Mouse (Mus musculus): Measurements from ENCODE around the gene Rras. TPM values are rescaled to one million over a fixed set of nuclear protein-coding genes. Genes with fewer than 3 reads are reported as not detected.
A peak's percentile ranks its signal among the peaks of the same experiment; 100 is the strongest.

The Rras gene
- polyA plus RNA-seq, 1 experiment from 2014 or later = 100 TPM

GRCm38 (mm10) chr7:45058607-45059571, 41.1 kb downstream of the Rras start:
- Histone ChIP-seq H3K9ac (ENCODE audit: low read depth, low read length) (no peak overlapping the region), H3K9me3 (ENCODE audit: control insufficient read depth) (no peaks in the 10 kb centered on the region), H3K36me3 (ENCODE audit: control insufficient read depth, insufficient read depth) (peaks cover 7% of the 10 kb centered on the region; the same call in 1 of the 2 replicates), H3K27ac (ENCODE audit: low read depth, low read length) (no peak overlapping the region), H3K4me1 (replicated peaks; ENCODE audit: control insufficient read depth, insufficient read depth, low read length) (no peaks in the 10 kb centered on the region), H3K4me3 (ENCODE audit: low read depth, low read length) (no peak overlapping the region), H3K4me2 (replicated peaks; ENCODE audit: low read depth) (no peak overlapping the region), H3K27me3 (replicated peaks; ENCODE audit: control insufficient read depth, insufficient read depth, low read length) (no peaks in the 10 kb centered on the region)
- no peak for TF ChIP-seq CTCF (IDR thresholded peaks at IDR 0.05; ENCODE audit: low read depth)
- 81% methylated on average over 10 of the region's 10 CpGs for WGBS
- no peak for ATAC-seq

GRCm38 (mm10) chr7:45060632-45061122, 42.9 kb downstream of the Rras start:
- ATAC-seq = no peak
- no peak overlapping the region; the same call in 1 of the 2 replicates for H3K9ac ChIP-seq (ENCODE audit: low read depth, low read length)
- H3K9me3 ChIP-seq (ENCODE audit: control insufficient read depth) = no peaks in the 10 kb centered on the region
- H3K27ac ChIP-seq (ENCODE audit: low read depth, low read length) = no peak overlapping the region; the same call in 1 of the 2 replicates
- H3K36me3 ChIP-seq (ENCODE audit: control insufficient read depth, insufficient read depth) = peaks cover 7% of the 10 kb centered on the region; the same call in 1 of the 2 replicates
- no peak for TF ChIP-seq CTCF (IDR thresholded peaks at IDR 0.05; ENCODE audit: low read depth)
- 61% methylated on average over 6 of the region's 6 CpGs for WGBS
- no peaks in the 10 kb centered on the region for H3K4me1 ChIP-seq (replicated peaks; ENCODE audit: control insufficient read depth, insufficient read depth, low read length)
- H3K4me2 ChIP-seq (replicated peaks; ENCODE audit: low read depth) = peak overlapping the region; percentile 72
- H3K27me3 ChIP-seq (replicated peaks; ENCODE audit: control insufficient read depth, insufficient read depth, low read length) = no peaks in the 10 kb centered on the region
- peak overlapping the region; percentile 84 for H3K4me3 ChIP-seq (ENCODE audit: low read depth, low read length)

DNA sequence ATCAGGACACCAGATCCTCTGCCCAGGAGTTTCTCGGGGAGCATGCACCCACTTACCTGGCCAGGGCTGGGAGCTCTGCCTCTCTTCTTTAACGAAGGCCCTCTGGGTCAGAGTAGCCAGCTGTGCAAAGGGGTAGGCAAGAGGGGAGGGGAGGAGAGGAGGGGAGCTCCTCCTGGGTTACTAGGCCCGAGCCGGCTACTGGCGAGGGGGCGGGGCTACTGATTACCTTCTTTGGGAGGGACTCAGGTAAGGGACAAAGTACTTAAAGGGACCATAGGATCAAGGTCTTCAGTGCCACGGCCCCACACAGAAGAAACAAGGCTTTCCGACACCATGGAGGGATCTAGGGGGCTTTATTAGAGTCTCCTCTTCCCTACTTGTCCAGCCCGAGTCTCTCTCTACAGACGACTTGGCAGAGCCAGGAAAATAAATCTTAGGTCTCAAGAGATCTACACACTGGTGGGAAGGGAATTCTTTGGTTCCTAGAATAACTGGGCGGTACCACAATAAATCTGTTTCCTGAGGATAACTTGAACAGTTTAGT, 43.8 kb downstream of the Rras start:
- 7% methylated on average over 11 of the region's 11 CpGs for WGBS
- Histone ChIP-seq H3K27me3 (replicated peaks; ENCODE audit: control insufficient read depth, insufficient read depth, low read length) (no peaks in the 10 kb centered on the region), H3K4me3 (ENCODE audit: low read depth, low read length) (peak overlapping the region; percentile 84), H3K4me2 (replicated peaks; ENCODE audit: low read depth) (peak overlapping the region; percentile 72), H3K4me1 (replicated peaks; ENCODE audit: control insufficient read depth, insufficient read depth, low read length) (no peaks in the 10 kb centered on the region), H3K9ac (ENCODE audit: low read depth, low read length) (peak overlapping the region; percentile 62), H3K9me3 (ENCODE audit: control insufficient read depth) (no peaks in the 10 kb centered on the region), H3K36me3 (ENCODE audit: control insufficient read depth, insufficient read depth) (peaks cover 7% of the 10 kb centered on the region; the same call in 1 of the 2 replicates), H3K27ac (ENCODE audit: low read depth, low read length) (peak overlapping the region; percentile 94)
- no peak for TF ChIP-seq CTCF (IDR thresholded peaks at IDR 0.05; ENCODE audit: low read depth)
- peak; percentile 60 for ATAC-seq

- under 1% methylated on average over 31 of the region's 31 CpGs for WGBS
- no peaks in the 10 kb centered on the region for H3K27me3 ChIP-seq (replicated peaks; ENCODE audit: control insufficient read depth, insufficient read depth, low read length)
- peak within 1 kb of the TSS; percentile 72 for H3K4me2 ChIP-seq (replicated peaks; ENCODE audit: low read depth)
- H3K9me3 ChIP-seq (ENCODE audit: control insufficient read depth) = no peaks in the 10 kb centered on the region
- ATAC-seq = peak; percentile 86
- H3K36me3 ChIP-seq (ENCODE audit: control insufficient read depth, insufficient read depth) = peaks cover 7% of the 10 kb centered on the region; the same call in 1 of the 2 replicates
- H3K9ac ChIP-seq (ENCODE audit: low read depth, low read length) = peak within 1 kb of the TSS; percentile 62
- H3K4me3 ChIP-seq (ENCODE audit: low read depth, low read length) = peak within 1 kb of the TSS; percentile 84
- no peaks in the 10 kb centered on the region for H3K4me1 ChIP-seq (replicated peaks; ENCODE audit: control insufficient read depth, insufficient read depth, low read length)
- peak within 1 kb of the TSS; percentile 94 for H3K27ac ChIP-seq (ENCODE audit: low read depth, low read length)
- peak; percentile 53 for TF ChIP-seq CTCF (IDR thresholded peaks at IDR 0.05; ENCODE audit: low read depth)
These were observed 44.6 kb downstream of the Rras start, which contains the start of the genes Nosip and Prrg2 for GRCm38 (mm10) chr7:45062239-45062835. Nosip (plus strand) TSS chr7:45062429. Prrg2 (minus strand) TSS chr7:45062677.

DNA sequence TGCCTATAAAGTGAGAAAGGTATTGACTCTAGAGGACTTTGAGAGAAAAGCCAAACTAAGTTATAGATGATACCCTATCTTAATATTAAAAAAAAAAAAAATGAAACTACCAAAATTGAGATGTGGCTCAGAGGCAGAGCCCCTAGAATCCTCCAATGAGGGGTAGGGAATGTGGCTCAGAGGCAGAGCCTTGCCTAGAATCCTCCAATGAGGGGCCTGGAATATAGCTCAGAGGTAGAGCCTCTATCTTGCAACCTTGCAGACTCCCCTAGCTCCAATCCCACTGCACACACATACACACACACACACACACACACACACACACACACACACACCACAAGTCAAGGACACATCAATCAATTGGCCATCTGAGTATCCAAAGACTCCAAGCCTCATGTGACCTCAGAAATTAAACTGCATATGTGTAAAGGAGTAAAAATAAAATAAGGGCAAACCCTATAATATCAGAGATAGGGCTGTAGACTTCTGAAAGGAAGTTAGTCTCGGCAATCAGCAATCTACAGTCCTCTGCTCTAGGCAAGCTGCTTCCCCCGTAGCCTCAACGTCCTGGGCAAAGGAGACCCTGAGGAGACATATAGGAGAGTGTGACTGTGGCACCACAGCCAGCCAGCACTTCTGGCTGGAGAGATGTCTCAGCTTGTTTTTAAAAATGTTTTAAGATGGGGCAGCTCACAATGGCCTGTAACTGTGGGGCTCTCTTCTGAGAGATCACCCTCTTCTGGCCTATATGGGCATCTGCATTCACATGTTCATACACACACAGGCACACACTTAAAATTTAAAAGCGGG, 49.6 kb downstream of the Rras start:
- H3K4me3 ChIP-seq (ENCODE audit: low read depth, low read length) = no peak overlapping the region
- WGBS = 80% methylated on average over 4 of the region's 4 CpGs
- TF ChIP-seq CTCF (IDR thresholded peaks at IDR 0.05; ENCODE audit: low read depth) = no peak
- H3K4me2 ChIP-seq (replicated peaks; ENCODE audit: low read depth) = no peak overlapping the region
- no peak overlapping the region for H3K27ac ChIP-seq (ENCODE audit: low read depth, low read length)
- H3K4me1 ChIP-seq (replicated peaks; ENCODE audit: control insufficient read depth, insufficient read depth, low read length) = no peaks in the 10 kb centered on the region
- no peaks in the 10 kb centered on the region for H3K36me3 ChIP-seq (ENCODE audit: control insufficient read depth, insufficient read depth)
- no peak; the same call in 1 of the 2 replicates for ATAC-seq
- H3K9ac ChIP-seq (ENCODE audit: low read depth, low read length) = no peak overlapping the region
- no peaks in the 10 kb centered on the region for H3K27me3 ChIP-seq (replicated peaks; ENCODE audit: control insufficient read depth, insufficient read depth, low read length)
- H3K9me3 ChIP-seq (ENCODE audit: control insufficient read depth) = no peaks in the 10 kb centered on the region

Data from intestine, postnatal 0 days (tissue).